Mouse (Mus musculus) testis, adult 2 months (tissue): ENCODE data around the gene Fbxo22. TPM values are rescaled to one million over a fixed set of nuclear protein-coding genes. Genes with fewer than 3 reads are reported as not detected.
"Not testable (repeated sequence)": the region's sequence is repeated elsewhere in the genome, so short reads cannot be mapped to it uniquely, and the experiment has no call there.

Experiments
- H3K27ac ChIP-seq: fragments of 200-500 bp; 2 replicates; pipeline ENCODE4 v1.5.1; 2012; ENCODE audit warnings: low read depth, low read length; ENCODE audit not compliant: control insufficient read depth, insufficient read depth
- H3K27me3 ChIP-seq: fragments of 200-500 bp; 2 replicates; pipeline ENCODE4 v1.6.1; 2012; ENCODE audit warnings: mild to moderate bottlenecking, low read length, moderate library complexity; ENCODE audit not compliant: control insufficient read depth, insufficient read depth
- H3K36me3 ChIP-seq: fragments of 200-500 bp; 2 replicates; pipeline ENCODE4 v1.6.1; 2012; ENCODE audit warnings: mild to moderate bottlenecking, low read length; ENCODE audit not compliant: control insufficient read depth, insufficient read depth
- H3K4me1 ChIP-seq: fragments of 200-500 bp; 2 replicates; pipeline ENCODE4 v1.6.1; 2012; ENCODE audit warnings: low read length; ENCODE audit not compliant: control insufficient read depth, insufficient read depth
- H3K4me3 ChIP-seq: fragments of 200-500 bp; 2 replicates; pipeline ENCODE4 v1.5.1; 2012; ENCODE audit warnings: low read depth, mild to moderate bottlenecking, low read length, moderate library complexity, mixed read lengths; ENCODE audit not compliant: control insufficient read depth
- CTCF ChIP-seq: fragments of 200-500 bp; IDR thresholded peaks from 2 replicates; pipeline ENCODE4 v1.5.1; 2012; ENCODE audit warnings: low read depth, mild to moderate bottlenecking, inconsistent platforms, low read length, moderate library complexity; ENCODE audit not compliant: control insufficient read depth, insufficient read depth, insufficient replicate concordance
- POLR2A ChIP-seq: fragments of 200-500 bp; IDR thresholded peaks from 2 replicates; pipeline ENCODE4 v1.6.1; 2012; ENCODE audit warnings: low read depth, mild to moderate bottlenecking, inconsistent platforms, low read length, moderate library complexity; ENCODE audit not compliant: control insufficient read depth
- polyA plus RNA-seq: library from polyadenylated mRNA; depleted of rRNA; stranded (reverse); fragments of >200 nt; gene quantifications from 2 replicates; pipeline ENCODE4 v1.2.3, GENCODE M21; 2012

Fbxo22 gene
- polyA plus RNA-seq, 1 experiment = 6.2 TPM

GRCm38 (mm10) chr9:55248465-55248864 is 39.7 kb downstream of the Fbxo22 start:
- Histone ChIP-seq H3K4me3 (no peak overlapping the region), H3K27me3 (no peaks in the 10 kb centered on the region), H3K4me1 (no peaks in the 10 kb centered on the region), H3K27ac (no peak overlapping the region), H3K36me3 (no peaks in the 10 kb centered on the region)
- TF ChIP-seq CTCF = no peak
- TF ChIP-seq POLR2A = no peak

DNA sequence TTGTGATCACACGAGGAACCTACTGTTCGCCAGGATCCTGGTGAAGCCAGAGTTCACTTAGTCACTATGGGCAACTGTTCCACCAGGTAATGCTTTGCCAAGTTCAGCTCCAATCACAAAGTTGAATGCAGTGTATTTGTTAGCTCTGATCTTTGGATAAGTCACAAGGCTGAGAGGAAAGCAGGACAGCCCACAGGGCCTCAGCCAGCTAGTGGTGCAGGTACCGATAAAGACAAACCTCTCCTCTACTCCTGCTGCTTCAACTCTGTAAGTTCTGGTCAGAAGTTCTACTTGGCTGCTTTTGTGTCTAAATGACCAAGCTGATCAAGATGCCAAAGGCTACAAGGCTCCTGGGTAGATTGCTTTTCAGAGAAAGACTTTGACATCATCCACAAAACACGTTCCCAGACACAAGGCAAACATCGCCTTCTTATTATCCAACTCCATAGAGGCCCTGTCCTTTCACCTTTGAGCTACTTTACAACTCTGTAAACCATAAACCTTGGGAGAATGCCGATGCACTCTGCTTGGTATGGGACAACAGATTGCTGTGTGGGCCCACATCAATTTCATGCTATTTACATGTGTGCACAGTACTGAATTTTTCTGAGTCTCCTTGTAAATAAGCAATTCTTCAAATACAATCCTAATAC is 42.0 kb downstream of the Fbxo22 start:
- H3K4me1 ChIP-seq = no peaks in the 10 kb centered on the region
- H3K27me3 ChIP-seq = no peaks in the 10 kb centered on the region
- H3K36me3 ChIP-seq = no peaks in the 10 kb centered on the region
- no peak for TF ChIP-seq POLR2A
- no peak for TF ChIP-seq CTCF
- H3K27ac ChIP-seq = no peak overlapping the region
- H3K4me3 ChIP-seq = no peak overlapping the region

DNA sequence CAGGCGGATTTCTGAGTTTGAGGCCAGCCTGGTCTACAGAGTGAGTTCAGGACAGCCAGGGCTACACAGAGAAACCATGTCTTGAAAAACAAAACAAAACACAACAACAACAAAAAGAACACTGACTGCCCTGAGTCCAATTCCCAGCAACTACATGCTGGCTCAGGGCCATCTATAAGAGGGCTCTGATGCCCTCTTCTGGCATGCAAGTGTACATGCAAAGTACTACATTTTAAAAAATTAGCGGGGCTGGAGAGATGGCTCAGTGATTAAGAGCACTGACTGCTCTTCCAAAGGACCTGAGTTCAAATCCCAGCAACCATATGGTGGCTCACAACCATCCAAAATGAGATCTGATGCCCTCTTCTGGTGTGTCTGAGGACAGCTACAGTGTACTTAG is 43.4 kb downstream of the Fbxo22 start:
- H3K4me1 ChIP-seq, H3K36me3 ChIP-seq, H3K4me3 ChIP-seq, H3K27ac ChIP-seq, H3K27me3 ChIP-seq: not testable (repeated sequence)

- Histone ChIP-seq H3K27me3 (no peaks in the 10 kb centered on the region), H3K4me3 (no peak overlapping the region), H3K4me1 (no peaks in the 10 kb centered on the region), H3K27ac (no peak overlapping the region), H3K36me3 (no peaks in the 10 kb centered on the region)
- no peak for TF ChIP-seq CTCF
- TF ChIP-seq POLR2A = no peak
Observed at GRCm38 (mm10) chr9:55253849-55254248, 45.1 kb downstream of the Fbxo22 start.

DNA sequence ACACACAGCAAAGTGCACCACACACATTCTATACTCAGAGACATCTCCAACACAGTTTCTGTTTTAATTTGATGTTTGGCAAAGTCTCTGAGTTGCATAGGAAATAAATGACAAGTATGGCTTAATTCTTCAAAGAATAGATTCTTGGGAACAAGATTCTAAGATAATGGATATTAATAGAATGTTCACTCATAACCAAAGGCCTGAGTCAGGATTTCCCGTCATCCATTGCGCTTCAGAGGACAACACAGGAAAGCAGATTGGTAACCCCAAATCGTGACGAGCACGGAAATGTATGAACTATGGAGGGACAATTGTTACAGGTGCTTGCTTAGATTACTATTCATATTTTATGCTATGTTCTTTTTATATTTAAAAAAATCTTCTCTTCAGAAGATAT is 46.3 kb downstream of the Fbxo22 start:
- H3K4me1 ChIP-seq = no peaks in the 10 kb centered on the region
- H3K4me3 ChIP-seq = no peak overlapping the region
- TF ChIP-seq CTCF (no peak), POLR2A (no peak)
- H3K36me3 ChIP-seq = no peaks in the 10 kb centered on the region
- H3K27me3 ChIP-seq = no peaks in the 10 kb centered on the region
- no peak overlapping the region for H3K27ac ChIP-seq

DNA sequence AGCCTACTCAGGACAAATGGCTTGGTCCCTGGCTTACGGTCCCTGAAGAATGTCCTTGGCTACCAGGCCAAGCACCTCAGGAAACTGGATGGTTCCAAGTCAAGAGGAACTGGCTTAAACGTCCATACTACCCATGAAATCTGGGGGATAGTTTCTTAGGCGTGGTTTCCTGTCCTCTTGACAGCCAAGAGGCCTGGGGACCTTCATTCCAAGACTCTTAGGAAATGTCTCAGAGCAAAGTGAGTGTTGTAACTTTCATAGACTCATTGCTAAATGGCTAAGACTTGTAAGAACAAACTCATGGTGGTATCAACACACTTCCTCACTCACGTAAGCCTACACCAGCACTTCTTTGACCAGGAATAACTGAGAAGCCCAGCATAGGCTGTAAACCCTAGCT is 46.9 kb downstream of the Fbxo22 start:
- no peaks in the 10 kb centered on the region for H3K27me3 ChIP-seq
- no peak overlapping the region for H3K4me3 ChIP-seq
- H3K4me1 ChIP-seq = no peaks in the 10 kb centered on the region
- H3K36me3 ChIP-seq = no peaks in the 10 kb centered on the region
- H3K27ac ChIP-seq = no peak overlapping the region
- TF ChIP-seq CTCF (no peak), POLR2A (no peak)

GRCm38 (mm10) chr9:55257105-55257504 is 48.4 kb downstream of the Fbxo22 start:
- H3K4me1 ChIP-seq = no peaks in the 10 kb centered on the region
- H3K4me3 ChIP-seq = no peak overlapping the region
- no peak overlapping the region for H3K27ac ChIP-seq
- H3K36me3 ChIP-seq = no peaks in the 10 kb centered on the region
- TF ChIP-seq CTCF (no peak), POLR2A (no peak)
- no peaks in the 10 kb centered on the region for H3K27me3 ChIP-seq

GRCm38 (mm10) chr9:55259741-55260140 is 51.0 kb downstream of the Fbxo22 start:
- no peaks in the 10 kb centered on the region for H3K36me3 ChIP-seq
- H3K27me3 ChIP-seq = no peaks in the 10 kb centered on the region
- no peak overlapping the region for H3K4me3 ChIP-seq
- H3K4me1 ChIP-seq = no peaks in the 10 kb centered on the region
- H3K27ac ChIP-seq = no peak overlapping the region
- TF ChIP-seq POLR2A (no peak), CTCF (no peak)
